Mouse (Mus musculus) liver, adult 2 months (tissue): ENCODE data around the gene Syngap1.

Experiments used
- CTCF ChIP-seq: fragments of 200-500 bp; IDR thresholded peaks from 2 replicates; pipeline ENCODE4 v1.5.1; 2011; ENCODE audit warnings: low read depth, low read length, control low read depth
- POLR2A ChIP-seq: fragments of 200-500 bp; IDR thresholded peaks from 2 replicates; pipeline ENCODE4 v1.6.1; 2011; ENCODE audit warnings: low read length, control low read depth; ENCODE audit not compliant: insufficient read depth; ENCODE audit errors: extremely low read depth

DNA sequence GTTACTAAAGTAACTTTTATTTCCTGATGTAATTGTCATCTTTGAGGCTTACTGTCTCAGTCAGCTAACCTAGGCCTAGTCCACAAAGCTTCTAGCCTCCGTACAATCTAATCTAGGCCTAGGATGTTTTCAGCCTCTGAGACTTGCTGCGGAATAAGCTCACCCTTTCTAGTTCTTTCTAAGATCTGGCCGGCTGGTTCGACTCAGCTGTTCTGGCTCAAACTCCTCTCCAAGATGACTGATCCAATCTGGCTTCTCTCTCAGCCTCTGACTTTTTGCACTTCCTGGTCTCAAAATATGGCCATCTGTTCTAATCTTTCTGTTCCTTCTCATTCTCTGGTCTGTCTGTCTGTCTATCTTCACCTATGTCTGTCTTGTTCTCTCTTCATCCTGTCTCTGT, 42.3 kb downstream of the Syngap1 start:
- TF ChIP-seq CTCF (no peak), POLR2A (no peak)
